Mouse (Mus musculus) E14TG2a.4 (cell line): ENCODE data around the gene Fes.

Source experiments
- H3K27me3 ChIP-seq: 2 replicates; pipeline ENCODE4 v1.6.1; 2014; ENCODE audit warnings: low read length, control low read depth; ENCODE audit not compliant: insufficient read depth
- H3K36me3 ChIP-seq: 2 replicates; pipeline ENCODE4 v1.6.1; 2014; ENCODE audit warnings: low read length, control low read depth; ENCODE audit not compliant: insufficient read depth
- H3K4me1 ChIP-seq: replicated peaks from 2 replicates; pipeline ENCODE4 v1.6.1; 2014; ENCODE audit warnings: low read depth, low read length, control low read depth
- H3K4me3 ChIP-seq: replicated peaks from 2 replicates; pipeline ENCODE4 v1.5.1; 2014; ENCODE audit warnings: mild to moderate bottlenecking, low read length
- H3K9me3 ChIP-seq: 2 replicates; pipeline ENCODE4 v1.6.1; 2014; ENCODE audit warnings: low read length, control low read depth
- CTCF ChIP-seq: conservative IDR thresholded peaks from 2 replicates; pipeline ENCODE4 v1.5.1; 2014; ENCODE audit warnings: low read length
- NANOG ChIP-seq: IDR thresholded peaks from 2 replicates; pipeline ENCODE4 v1.6.1; 2014; ENCODE audit warnings: borderline replicate concordance, low read length, mixed read lengths
- POU5F1 ChIP-seq: IDR thresholded peaks from 2 replicates; pipeline ENCODE4 v1.6.1; 2014; ENCODE audit warnings: low read length, borderline replicate concordance

Gene Fes

DNA sequence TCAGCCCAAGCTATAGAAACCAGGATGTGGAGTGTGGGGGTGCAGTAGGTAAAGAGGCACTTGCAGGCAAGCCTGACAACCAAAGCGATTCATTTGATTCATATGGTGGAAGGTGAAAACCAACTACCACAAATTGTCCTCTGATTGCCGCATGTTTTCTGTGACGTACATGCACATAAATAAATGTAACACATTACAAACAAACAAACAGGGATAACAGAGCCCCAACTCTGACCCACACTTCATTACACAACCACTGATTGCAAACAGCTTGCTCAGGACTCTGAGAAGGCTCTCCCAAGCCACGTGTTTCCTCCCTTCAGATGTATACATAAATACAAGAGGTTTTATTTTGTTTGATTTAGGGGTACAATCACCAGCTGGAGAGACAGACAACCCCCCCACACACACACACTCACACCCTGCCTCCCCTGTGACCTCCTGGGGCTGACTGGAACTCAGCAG is 17.7 kb downstream of the Fes start:
- Histone ChIP-seq H3K9me3 (no peaks in the 10 kb centered on the region), H3K36me3 (peaks cover 21% of the 10 kb centered on the region), H3K4me1 (peaks cover 41% of the 10 kb centered on the region), H3K27me3 (peaks cover 53% of the 10 kb centered on the region), H3K4me3 (peak overlapping the region; percentile 86)
- TF ChIP-seq CTCF (no peak), NANOG (no peak), POU5F1 (no peak)

- Histone ChIP-seq H3K9me3 (no peaks in the 10 kb centered on the region), H3K36me3 (peaks cover 21% of the 10 kb centered on the region), H3K4me1 (peaks cover 41% of the 10 kb centered on the region), H3K4me3 (no peak overlapping the region), H3K27me3 (peaks cover 52% of the 10 kb centered on the region)
- TF ChIP-seq POU5F1 (no peak), CTCF (no peak), NANOG (no peak)
Measured at GRCm38 (mm10) chr7:80369461-80369860, 18.3 kb downstream of the Fes start.

DNA sequence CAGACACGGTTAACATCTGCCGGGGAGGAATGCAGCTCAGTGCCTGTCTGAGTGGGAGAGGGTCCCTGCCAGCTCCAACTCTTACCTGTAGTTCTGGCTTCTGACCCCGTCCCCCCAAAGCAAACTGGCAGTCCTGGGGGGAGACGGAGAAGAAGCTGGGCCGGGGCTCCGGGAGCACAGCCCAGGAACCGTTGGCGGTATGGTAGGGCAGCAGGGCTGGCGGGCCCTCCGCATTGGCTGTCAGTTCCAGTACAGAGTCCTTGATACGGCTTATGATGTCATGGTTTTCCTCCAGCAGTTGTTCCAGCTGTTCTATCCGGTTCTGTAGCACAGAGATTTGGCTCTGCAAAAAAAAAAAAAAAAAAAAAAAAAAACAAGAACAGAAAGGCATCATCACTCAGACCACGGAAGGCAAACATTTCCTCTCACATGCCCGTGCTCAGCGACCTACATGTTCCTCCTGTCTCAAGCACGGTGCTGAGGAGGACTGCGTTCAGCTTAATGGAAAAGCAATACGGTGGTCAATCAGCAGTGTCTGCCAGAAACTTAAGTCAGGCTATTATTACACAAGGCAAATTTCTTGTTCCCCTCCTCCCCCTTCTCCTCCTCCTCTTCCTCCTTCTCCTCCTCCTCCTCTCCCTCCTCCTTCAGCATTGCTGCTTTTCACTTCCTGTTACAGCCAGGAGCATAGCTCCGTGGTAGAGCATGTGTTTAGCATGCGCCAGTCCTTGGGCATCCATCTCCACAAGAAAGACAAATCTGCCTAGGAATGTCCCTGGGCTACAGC is 18.9 kb downstream of the Fes start:
- peaks cover 36% of the 10 kb centered on the region for H3K4me1 ChIP-seq
- TF ChIP-seq CTCF (no peak), POU5F1 (no peak), NANOG (no peak)
- no peaks in the 10 kb centered on the region for H3K9me3 ChIP-seq
- H3K4me3 ChIP-seq = peak overlapping the region; percentile 64
- peaks cover 21% of the 10 kb centered on the region for H3K36me3 ChIP-seq
- peaks cover 45% of the 10 kb centered on the region for H3K27me3 ChIP-seq

- Histone ChIP-seq H3K36me3 (peaks cover 21% of the 10 kb centered on the region), H3K9me3 (no peaks in the 10 kb centered on the region), H3K27me3 (peaks cover 37% of the 10 kb centered on the region), H3K4me1 (peaks cover 35% of the 10 kb centered on the region), H3K4me3 (peak overlapping the region; percentile 64)
- TF ChIP-seq CTCF (no peak), POU5F1 (no peak), NANOG (no peak)
Measured at GRCm38 (mm10) chr7:80368009-80368408, 19.7 kb downstream of the Fes start.

- TF ChIP-seq CTCF = no peak
- TF ChIP-seq NANOG = no peak
- TF ChIP-seq POU5F1 = no peak
- H3K4me3 ChIP-seq = no peak overlapping the region
Measured at GRCm38 (mm10) chr7:80367232-80367631, 20.5 kb downstream of the Fes start.

GRCm38 (mm10) chr7:80365759-80366158 is 22.0 kb downstream of the Fes start:
- no peak for TF ChIP-seq CTCF
- no peak for TF ChIP-seq POU5F1
- no peak for TF ChIP-seq NANOG
- H3K9me3 ChIP-seq = no peaks in the 10 kb centered on the region
- H3K4me1 ChIP-seq = peaks cover 46% of the 10 kb centered on the region
- H3K27me3 ChIP-seq = peaks cover 26% of the 10 kb centered on the region
- H3K4me3 ChIP-seq = no peak overlapping the region
- peaks cover 21% of the 10 kb centered on the region for H3K36me3 ChIP-seq

More at GRCm38 (mm10) chr7:80367232-80367631, 20.5 kb downstream of the Fes start:
- Histone ChIP-seq H3K36me3 (peaks cover 21% of the 10 kb centered on the region), H3K27me3 (peaks cover 34% of the 10 kb centered on the region), H3K9me3 (no peaks in the 10 kb centered on the region), H3K4me1 (peaks cover 42% of the 10 kb centered on the region)

DNA sequence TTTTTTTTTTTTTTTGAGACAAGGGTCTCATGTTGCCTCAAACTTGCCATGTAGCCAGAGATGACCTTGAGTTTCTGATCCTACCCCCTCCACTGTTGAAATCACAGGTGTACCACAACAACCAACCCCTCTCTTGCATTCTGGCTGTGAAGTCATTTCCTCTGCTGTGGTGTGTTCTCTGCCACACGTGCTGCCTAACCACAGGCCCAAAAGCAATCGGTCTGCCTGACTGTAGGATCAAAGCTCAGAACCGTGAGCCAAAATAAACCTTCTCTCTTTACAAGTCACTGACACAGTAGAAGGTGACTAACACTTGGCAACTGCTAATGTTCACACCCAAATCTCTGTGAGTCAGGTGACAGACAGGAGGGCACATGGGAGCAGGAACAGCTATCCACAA is 27.3 kb downstream of the Fes start:
- TF ChIP-seq NANOG (no peak), POU5F1 (no peak), CTCF (no peak)
- Histone ChIP-seq H3K36me3 (peaks cover 14% of the 10 kb centered on the region), H3K4me1 (peaks cover 41% of the 10 kb centered on the region), H3K27me3 (no peaks in the 10 kb centered on the region), H3K9me3 (no peaks in the 10 kb centered on the region), H3K4me3 (peak overlapping the region; percentile 42; the same call in 1 of the 2 replicates)

- Histone ChIP-seq H3K9me3 (no peaks in the 10 kb centered on the region), H3K4me1 (peaks cover 45% of the 10 kb centered on the region), H3K27me3 (no peaks in the 10 kb centered on the region), H3K36me3 (peaks cover 15% of the 10 kb centered on the region), H3K4me3 (no peak overlapping the region)
- TF ChIP-seq POU5F1 (no peak), CTCF (no peak), NANOG (no peak)
Measured at GRCm38 (mm10) chr7:80358039-80358438, 29.7 kb downstream of the Fes start.
